Mouse (Mus musculus) brain, embryonic 14.5 days (tissue): Measurements from ENCODE around the gene Fkbp2. TPM values are rescaled to one million over a fixed set of nuclear protein-coding genes. Genes with fewer than 3 reads are reported as not detected.

Source experiments
- DNase-seq: peaks from one replicate; pipeline ENCODE4 v3.0.0-alpha.2; 2011; ENCODE audit warnings: low read depth
- CTCF ChIP-seq: fragments of 200-500 bp; IDR thresholded peaks from 2 replicates; pipeline ENCODE4 v1.5.1; 2012; ENCODE audit warnings: inconsistent platforms, mild to moderate bottlenecking, moderate library complexity, borderline replicate concordance; ENCODE audit not compliant: insufficient read depth, insufficient read length; ENCODE audit errors: extremely low read depth
- POLR2A ChIP-seq: fragments of 200-500 bp; IDR thresholded peaks from 2 replicates; pipeline ENCODE4 v1.6.1; 2012; ENCODE audit warnings: mild to moderate bottlenecking, inconsistent platforms, borderline replicate concordance; ENCODE audit not compliant: poor library complexity, insufficient read depth, insufficient read length, severe bottlenecking; ENCODE audit errors: extremely low read depth
- polyA plus RNA-seq: library from polyadenylated mRNA; depleted of rRNA; stranded (reverse); fragments of >200 nt; gene quantifications from 2 replicates; pipeline ENCODE4 v1.2.3, GENCODE M21; 2012

Gene Fkbp2
- polyA plus RNA-seq, 1 experiment: 61.0 TPM

DNA sequence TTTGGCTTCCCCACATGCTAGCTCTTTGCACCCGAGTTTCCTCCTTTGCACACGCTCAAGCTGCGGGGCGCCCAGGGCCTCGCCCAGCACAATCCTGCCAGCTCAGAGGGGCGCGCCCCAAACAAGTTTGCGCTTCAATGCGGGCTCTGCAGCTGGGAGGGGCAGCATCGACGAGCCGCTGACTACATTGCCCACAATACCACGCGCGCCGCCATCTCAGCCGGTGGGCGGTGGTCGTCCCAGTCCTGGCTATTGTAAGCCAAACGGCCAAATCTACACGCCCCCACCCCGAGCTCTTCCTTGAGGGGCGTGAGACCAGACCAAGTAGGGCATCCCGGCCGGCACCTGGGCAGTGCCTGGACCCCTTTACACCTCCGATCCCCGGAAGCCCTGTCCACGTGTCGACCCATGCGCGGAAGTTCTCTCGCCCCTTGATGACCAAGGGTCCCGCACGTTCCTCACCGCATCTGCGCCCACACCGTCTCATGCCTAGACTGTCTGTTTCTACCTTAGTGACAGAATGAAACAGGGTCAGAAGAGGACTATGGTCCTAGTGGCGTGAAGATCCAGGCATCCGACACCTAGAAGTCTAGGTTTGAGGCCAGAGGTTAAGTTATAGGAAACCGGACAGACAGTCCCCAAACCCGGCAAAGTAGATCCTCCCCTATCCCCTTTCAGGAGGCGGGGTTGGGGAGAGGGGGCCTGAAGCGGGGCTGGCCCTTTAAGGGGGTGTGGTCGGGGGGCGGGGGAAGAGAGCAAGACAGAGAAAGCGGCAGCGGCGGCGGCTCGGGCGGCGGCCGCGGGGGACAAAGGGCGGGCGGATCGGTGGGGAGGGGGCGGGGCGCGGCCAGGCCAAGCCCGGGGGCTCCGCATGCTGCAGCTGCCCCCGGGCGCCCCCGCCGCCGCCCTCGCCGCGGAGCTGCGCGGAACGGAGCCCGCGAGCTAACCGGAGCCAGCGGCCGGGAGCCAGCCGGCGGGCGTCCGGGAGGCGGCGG, 5.8 kb downstream of the Fkbp2 start, which contains the start of gene Ppp1r14b:
Gene Ppp1r14b, plus strand, starts transcription at position 758 of the 995 bp plus-strand sequence.
- DNase-seq: peak; percentile 96
- TF ChIP-seq CTCF: no peak
- TF ChIP-seq POLR2A: peak; percentile 19; the same call in 1 of the 2 replicates

DNA sequence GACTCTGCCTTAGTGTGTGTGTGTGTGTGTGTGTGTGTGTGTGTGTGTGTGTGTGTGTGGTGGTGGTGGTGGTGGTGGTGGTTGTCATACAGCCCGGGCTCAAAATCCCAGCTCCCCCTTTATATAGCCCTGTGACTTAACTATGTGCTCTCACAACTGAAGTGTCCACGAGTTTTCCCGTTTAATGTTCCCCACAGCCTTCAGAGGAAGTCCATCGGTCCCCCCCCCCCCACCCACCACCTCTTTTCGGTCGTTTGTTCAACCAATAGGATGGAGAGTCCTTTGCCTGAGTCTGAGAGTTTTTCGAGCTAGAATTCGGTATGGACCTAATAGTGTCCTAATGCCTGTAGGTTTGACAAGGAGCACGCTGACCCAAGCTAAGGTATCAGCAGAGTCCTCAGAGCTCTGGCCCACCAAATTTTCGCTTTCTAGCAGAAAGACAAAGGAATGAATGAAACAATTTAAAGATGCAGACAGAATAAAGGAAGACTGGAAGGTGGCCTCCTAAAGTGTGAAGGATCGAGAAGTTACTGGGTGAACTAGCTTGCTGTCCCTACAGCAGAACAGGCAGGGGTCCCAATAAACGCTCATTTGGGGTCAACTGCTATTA, 6.6 kb downstream of the Fkbp2 start:
- no peak for DNase-seq

DNA sequence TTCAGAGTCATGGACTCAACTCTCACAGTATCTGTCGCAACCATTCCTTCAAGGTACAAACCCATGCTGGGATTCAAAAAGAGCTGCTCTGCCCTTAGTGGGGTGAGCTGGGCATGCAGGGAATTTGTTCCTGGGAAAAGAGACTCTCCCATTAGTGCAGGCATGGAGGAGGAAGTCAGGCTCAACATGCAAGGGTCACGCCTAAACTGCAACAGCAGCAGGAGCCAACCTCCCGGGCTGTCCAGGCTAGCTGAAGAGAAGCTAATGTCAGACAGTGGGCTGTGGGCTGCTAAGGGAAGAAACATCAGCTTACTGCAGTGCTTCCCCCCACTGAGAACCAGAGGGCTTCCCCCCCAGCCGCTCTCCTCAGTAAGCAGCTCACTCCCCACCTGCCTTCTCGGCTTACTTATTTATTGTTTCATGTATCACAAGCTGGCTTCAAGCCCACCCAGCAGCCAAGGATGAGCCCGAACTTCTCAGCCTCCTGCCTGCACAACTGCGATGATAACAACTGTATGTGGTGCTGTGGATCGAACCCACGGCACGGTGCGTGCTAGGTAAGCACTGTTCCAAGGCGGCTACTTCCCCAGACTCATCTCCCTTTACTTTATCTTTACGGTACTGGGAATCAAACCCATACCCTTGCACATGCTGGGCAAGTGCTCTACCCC, 7.9 kb downstream of the Fkbp2 start:
- TF ChIP-seq CTCF: no peak
- no peak for TF ChIP-seq POLR2A
- DNase-seq: no peak

More for the DNA sequence above, 6.6 kb downstream of the Fkbp2 start:
- TF ChIP-seq POLR2A (no peak), CTCF (no peak)

DNA sequence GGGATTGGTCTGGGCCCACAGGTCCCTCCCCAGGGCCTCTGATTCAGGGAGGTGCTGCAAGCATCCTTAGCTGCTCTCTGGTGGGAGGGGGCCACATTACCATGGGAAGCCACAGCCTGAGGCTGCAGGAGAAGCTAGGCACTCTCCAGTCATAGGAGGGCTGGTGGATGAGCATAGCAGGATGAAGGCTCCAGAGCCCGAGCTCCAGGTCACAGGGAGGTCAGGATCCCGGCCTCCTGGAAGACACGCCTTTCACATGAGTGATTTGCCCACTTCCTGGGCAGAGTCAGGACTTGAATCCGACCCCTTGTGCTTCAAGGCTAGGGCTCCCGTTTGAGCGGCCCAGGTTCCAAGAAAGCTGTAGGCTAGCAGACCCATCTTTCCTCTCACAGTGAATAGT, 8.7 kb downstream of the Fkbp2 start:
- no peak for TF ChIP-seq POLR2A
- no peak for TF ChIP-seq CTCF
- DNase-seq: no peak

DNA sequence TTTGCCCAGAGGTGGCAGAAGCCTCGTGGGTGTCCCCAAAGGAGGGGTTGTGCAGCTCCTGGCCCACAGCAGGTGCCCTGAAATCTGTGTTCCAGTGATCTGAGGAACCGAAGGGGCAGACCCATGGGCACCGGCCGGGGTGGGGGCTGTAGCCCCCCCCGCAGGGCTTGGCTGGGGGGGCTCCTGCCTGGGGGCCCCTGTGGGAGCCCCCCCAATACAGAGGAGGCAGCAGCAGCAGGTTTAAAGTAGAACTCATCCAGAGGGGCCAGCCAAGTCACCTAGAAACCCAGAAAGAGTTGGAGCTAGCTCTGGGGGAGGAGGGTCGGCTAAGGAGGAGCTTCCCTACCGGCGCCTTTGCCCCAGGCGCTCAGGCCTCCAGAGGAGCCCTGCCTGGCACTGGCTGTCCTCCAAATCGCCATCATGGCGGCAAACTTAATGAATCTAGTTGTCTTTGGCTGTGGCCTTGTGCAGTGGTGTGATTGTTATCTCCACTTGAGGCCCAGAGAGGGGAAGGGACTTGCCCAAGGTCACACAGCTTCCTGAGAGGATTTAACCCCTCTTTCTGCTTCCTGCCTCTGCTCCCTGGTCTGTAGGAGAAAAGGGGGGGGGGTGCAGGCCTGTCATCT, 9.7 kb downstream of the Fkbp2 start:
- DNase-seq: peak; percentile 41

DNA sequence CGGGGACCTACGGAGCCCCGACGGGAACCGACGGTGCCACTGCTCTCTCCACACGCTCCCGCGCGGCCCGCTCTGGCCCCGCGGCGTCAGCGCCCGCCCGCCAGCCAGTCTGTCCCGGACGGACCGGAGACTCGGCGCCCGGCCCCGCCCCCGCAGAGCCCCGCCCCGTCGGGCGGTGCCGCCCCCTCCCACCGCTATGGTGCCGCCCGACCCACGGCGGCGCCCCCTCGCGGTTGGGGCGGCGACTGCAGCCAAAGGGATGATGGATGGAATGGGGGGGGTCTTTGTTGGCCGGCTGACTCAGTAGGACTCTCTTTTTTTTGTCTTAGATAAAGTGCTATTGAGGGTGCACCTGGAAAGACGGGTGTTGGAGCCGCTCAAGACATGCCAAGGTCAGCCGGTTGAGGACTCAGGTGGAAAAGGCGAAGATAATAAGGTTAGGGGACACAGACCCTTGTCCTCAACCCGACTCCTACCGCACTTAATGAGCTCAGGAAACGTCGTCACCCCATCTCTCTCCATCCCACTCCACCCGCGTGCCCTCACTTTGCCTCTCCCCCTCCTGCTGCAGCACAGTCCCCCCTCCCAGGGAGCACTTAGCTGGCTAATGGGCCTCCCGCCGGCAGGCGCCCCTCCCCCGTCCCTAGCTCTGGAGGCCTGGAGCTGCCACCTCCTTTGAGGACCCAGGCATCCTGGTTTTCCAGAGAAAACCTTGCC, 10.5 kb downstream of the Fkbp2 start:
- TF ChIP-seq POLR2A (peak; percentile 43; the same call in 1 of the 2 replicates), CTCF (peak; percentile 62)
- DNase-seq: peak; percentile 67

More for the DNA sequence above, 9.7 kb downstream of the Fkbp2 start:
- TF ChIP-seq POLR2A: no peak

DNA sequence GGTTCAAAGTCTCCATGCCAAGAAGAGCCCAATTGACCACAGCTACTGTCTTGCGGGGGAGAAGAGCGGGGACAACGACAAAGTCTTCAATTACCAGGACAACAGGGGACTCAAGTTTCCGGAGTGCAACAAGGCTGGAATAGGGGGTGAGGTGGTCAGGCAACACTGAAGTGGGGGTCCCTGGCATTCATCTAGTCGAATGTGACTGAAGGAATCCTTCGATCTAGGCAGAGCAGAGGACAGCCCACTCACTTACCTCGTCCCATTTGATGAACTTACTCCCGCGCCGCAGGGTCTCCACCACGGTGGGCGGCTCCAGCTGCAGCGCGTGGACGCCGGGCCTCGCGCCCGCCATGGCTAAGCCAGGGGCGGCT, 11.0 kb downstream of the Fkbp2 start:
- TF ChIP-seq CTCF: no peak
- no peak for TF ChIP-seq POLR2A
- DNase-seq: no peak

DNA sequence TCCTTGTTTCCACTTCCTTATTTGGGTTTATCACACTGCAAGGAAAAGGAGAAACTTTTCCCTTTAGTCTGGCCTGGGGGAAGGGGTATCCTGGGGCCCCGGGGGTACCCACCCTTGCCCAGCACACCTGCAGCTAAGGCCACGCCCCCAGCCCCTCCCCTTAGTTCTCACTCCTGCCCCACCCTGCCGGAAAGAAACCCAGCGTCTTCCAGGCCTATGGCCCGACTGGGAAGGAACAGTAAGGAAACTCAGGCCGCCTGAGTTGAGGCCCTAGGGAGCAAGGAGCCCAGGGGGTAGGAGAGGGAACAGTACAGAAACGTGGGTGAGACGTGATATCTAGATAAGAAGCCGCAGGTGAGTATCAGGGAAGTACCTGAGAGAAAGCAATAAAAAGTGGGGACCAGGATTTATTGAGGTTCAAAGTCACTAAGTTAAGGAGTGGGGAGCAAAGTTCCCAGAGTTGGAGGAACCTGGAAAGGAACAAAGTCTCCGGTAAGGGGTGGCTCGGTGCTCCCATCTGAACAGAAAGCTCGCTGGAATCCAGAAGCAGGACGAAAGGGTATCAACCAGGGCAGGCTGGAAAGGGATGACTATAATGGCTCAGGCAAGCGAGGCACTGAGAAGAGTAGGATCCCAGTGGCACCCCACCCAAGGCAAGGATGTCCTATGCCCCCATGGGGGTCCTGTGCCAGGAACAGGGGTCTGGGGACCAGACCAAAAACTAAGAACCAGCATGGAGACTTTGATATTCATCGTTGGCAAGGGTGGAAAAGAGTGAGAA, 11.6 kb downstream of the Fkbp2 start:
- TF ChIP-seq CTCF: no peak
- no peak for TF ChIP-seq POLR2A
- no peak for DNase-seq

DNA sequence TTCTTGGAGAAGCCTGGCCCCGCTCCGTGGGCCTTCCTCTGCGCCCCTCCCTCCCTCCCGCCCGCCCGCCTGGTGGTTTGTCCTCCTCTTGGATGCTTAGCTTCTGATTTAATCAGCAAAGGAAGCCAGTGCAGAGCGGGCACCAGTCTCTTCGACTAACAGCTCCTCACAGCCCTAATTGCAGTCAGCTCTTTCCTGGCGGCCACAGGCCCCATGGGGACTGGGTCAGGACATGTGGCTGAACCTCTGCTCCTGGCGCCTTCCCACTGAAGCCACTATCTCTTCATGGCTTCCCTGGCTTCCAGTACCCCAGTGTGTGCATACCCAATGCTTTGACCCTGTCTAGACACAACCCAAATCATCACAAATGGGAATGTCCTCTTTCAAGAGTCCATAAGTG, 23.8 kb downstream of the Fkbp2 start:
- DNase-seq: no peak
- TF ChIP-seq POLR2A (no peak), CTCF (no peak)

DNA sequence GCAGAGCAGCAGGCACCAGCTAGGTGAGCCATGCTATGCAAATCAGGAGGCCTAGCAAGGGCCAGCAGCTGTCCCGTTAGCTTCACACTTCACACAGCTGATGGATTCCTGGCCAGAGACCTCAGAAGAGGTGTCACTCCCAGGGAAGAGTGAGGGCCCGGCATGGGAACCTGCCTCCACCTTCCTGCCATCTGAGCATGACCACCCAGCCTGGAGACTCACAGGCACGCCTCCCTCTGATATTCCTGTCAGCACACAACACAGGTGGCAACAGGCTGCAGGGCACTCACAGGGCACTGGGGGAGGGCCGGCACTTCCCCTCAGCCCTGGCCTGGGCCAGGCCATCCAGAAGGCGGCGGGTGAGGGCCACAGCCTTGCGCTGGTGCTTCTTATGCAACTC, 24.9 kb downstream of the Fkbp2 start:
- no peak for TF ChIP-seq CTCF
- no peak for TF ChIP-seq POLR2A
- DNase-seq: no peak
